Mouse (Mus musculus): ENCODE data around the gene Ubxn6. TPM values are rescaled to one million over a fixed set of nuclear protein-coding genes. Genes with fewer than 3 reads are reported as not detected.

The Ubxn6 gene
- polyA plus RNA-seq, 1 experiment: 37.8 TPM

DNA sequence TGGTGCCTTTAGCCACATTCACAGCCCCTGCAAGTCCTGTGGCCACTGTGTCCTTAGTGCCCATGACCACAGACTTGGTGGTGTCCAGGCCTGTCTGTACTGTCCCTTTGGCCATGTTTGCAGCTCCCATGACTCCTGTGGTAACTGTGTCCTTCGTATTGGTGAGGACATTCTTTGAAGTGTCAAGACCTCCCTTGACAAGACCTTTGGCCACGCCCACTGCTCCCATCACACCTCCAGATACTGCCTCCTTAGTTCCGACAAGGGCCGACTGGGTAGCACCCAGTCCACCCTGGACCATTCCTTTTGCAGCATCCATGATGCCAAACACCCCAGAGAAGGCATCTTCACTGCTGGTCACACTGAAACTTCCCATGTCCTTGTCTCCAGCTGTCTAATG is 32.2 kb upstream of the Ubxn6 start:
- TF ChIP-seq GATA1 (IDR thresholded peaks at IDR 0.05; ENCODE audit: low read length): no peak

- TF ChIP-seq GATA1 (IDR thresholded peaks at IDR 0.05; ENCODE audit: low read length): no peak
Observed at GRCm38 (mm10) chr17:56103465-56104285, 28.8 kb upstream of the Ubxn6 start.

GRCm38 (mm10) chr17:56102927-56103326 is 28.1 kb upstream of the Ubxn6 start:
- no peak for TF ChIP-seq GATA1 (IDR thresholded peaks at IDR 0.05; ENCODE audit: low read length)

DNA sequence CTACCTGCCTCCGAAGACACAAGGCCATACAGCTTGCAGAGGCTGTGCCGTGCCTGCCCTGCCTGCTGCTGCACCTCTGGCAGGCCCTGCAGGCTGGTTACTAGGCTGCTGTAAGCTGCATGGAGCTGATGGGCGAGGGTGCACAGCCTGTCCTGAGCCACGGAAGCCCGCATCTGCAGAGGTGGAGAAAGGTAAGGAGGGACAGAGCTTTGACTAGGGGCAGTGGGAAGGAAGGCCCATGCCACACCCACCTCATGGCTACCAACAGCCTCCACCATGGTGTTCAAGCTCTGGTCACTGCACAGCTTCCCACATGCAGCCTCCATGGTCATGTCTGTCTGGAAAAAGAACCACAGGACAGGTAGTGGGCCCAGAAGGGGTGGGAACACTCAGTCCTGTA is 27.3 kb upstream of the Ubxn6 start:
- TF ChIP-seq GATA1 (IDR thresholded peaks at IDR 0.05; ENCODE audit: low read length): no peak

GRCm38 (mm10) chr17:56100811-56101210 is 26.0 kb upstream of the Ubxn6 start:
- no peak for TF ChIP-seq GATA1 (IDR thresholded peaks at IDR 0.05; ENCODE audit: low read length)

DNA sequence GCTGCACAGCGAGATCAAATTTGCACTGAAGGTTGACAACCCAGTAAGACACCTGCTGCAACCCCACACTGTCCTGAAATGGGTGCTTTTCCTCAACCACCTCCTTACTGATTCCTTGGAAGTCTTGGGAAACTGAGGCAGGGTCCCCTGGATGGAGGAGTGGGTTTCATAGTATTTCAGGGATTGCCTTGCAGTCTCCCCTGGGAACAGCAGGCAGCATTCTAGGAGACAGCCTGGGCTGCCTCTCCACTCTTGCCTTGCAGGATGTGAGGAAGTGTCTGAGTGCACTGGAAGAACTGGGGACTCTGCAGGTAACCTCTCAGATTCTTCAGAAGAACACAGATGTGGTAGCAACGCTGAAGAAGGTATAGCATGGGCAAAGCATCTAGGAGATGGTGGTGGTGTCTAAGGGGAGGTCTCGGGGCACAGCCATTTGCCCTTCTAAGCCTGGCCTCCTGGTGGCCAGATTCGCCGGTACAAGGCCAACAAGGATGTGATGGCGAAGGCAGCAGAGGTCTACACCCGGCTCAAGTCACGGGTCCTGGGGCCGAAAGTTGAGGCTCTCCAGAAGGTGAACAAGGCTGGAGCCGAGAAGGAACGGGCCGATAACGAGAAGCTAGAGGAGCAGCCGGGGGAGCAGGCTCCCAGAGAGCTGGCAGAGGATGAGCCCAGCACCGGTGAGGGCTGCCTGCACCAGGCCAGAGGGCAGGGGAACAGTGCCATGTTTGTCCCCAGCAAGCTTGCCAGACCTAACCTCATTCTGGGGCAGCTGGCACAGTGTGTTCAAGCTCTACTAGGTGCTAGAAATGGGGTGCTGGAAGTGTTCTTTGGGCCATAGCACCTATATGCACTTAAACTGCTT is 24.1 kb upstream of the Ubxn6 start:
- no peak for TF ChIP-seq GATA1 (IDR thresholded peaks at IDR 0.05; ENCODE audit: low read length)

DNA sequence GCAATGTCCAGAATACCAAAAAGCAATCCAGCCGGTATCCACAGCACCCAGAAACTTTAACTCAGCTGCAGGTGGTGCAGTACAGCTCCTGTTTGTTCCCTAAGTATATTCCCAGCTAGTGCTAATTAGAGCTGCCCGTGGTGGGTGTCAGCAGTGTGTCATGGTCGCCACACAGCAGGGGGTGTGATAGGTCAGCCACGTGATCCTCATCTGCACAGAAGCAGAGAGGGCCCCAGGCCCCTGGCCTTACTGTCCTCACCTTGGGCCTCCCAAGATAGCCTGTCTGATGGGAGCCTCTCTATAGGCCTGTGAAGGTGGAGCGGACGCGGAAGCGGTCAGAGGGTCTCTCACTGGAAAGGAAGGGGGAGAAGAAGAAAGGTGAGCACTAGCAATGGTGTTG is 23.4 kb upstream of the Ubxn6 start:
- TF ChIP-seq GATA1 (IDR thresholded peaks at IDR 0.05; ENCODE audit: low read length): no peak

GRCm38 (mm10) chr17:56096883-56097282 is 22.1 kb upstream of the Ubxn6 start:
- TF ChIP-seq GATA1 (IDR thresholded peaks at IDR 0.05; ENCODE audit: low read length): no peak

GRCm38 (mm10) chr17:56092794-56093193 is 18.0 kb upstream of the Ubxn6 start:
- no peak for TF ChIP-seq GATA1 (IDR thresholded peaks at IDR 0.05; ENCODE audit: low read length)

DNA sequence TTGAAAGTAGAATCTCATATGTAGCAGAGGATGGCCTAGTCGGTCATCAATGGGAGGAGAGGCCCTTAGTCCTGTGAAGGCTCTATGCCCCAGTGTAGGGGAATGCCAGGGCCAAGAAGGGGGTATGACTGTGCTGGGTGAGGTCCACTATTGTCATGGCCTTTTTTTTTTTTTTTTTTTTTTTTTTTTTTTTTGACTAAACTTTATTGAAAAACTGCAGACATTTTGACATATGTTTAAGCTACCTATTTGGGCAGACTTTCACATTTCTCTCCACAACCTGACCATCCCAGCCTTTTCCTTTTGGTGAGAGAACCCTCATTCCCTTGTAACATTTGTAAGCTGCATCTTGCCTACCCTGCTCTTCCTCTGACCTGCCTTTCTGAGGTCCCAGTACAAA is 17.5 kb upstream of the Ubxn6 start:
- TF ChIP-seq GATA1 (IDR thresholded peaks at IDR 0.05; ENCODE audit: low read length): no peak

- no peak for TF ChIP-seq GATA1 (IDR thresholded peaks at IDR 0.05; ENCODE audit: low read length)
Observed at GRCm38 (mm10) chr17:56080781-56081585, 6.2 kb upstream of the Ubxn6 start.

- TF ChIP-seq GATA1 (IDR thresholded peaks at IDR 0.05; ENCODE audit: low read length): no peak
Observed at GRCm38 (mm10) chr17:56079921-56080320, 5.1 kb upstream of the Ubxn6 start.

DNA sequence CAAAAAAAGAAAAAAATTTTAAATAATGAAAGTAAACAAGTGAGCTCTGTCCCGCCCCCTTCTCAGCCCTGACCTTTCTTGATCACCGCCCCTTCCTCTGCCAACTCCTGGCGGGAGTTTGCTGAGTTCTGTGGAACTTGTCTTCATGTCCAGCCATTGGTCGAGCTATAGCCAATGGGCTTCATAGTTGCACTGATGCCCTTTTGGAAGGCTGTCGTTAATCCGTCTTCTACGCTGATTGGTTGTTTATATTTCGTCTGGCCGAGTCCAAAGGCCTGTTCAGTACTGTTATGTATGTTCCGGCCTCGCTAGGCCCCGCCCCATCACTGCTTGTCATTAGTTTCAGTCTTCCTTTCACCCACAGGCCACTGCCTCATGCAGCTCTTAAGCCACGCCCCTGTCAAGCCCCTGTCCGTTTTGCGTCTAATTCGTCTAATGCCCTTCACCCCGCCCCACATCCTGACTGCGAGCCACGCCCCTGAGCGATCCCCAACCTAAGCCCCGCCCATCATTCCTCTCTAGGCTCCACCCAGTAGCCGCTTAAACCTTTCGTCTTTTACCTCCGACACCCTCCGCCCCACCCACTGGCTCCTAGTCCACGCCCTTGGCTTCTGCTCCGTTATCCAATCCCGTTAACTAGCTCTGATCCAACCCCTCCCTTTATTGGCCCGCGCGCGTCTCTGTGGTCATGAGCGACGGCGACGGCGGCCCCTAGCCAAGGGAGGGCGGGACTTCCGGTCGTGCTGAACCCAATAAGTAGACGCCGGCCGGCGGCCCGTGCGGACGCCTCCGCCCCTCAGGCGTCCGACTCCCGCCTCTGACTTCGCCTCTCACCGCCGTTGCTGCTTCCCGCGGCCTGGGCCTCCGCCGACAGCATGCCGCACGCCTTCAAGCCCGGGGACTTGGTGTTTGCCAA is 4.3 kb upstream of the Ubxn6 start, which contains the start of gene Hdgfl2:
Hdgfl2 (plus strand) TSS at position 755 of the 916 bp plus-strand sequence.
- no peak for TF ChIP-seq GATA1 (IDR thresholded peaks at IDR 0.05; ENCODE audit: low read length)

DNA sequence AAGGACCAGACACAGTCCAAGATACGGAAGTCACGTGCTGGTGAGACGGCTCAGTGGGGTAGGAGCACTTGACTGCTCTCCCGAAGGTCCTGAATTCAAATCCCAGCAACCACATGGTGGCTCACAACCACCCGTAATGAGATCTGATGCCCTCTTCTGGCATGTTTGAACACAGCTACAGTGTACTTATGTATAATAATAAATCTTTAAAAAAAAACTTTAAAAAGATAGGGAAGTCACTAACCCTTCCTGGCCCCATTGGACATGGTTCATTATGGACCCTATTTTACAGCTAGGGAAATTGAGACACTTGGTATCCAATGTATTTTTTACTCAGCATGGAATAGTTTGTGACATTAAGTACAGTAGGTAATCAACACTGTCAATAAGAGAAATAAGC is 2.7 kb upstream of the Ubxn6 start:
- no peak for TF ChIP-seq GATA1 (IDR thresholded peaks at IDR 0.05; ENCODE audit: low read length)
